Mouse (Mus musculus): ENCODE measurements around the gene Lck. TPM values are rescaled to one million over a fixed set of nuclear protein-coding genes. Genes with fewer than 3 reads are reported as not detected.

Gene Lck
- total RNA-seq, 2 experiments from 2014 or later = 0.34 to 2.0 TPM

- no peak for DNase-seq (ENCODE audit: low spot score in 2 of 2)
Observed at GRCm38 (mm10) chr4:129586943-129587342, 13.5 kb upstream of the Lck start.

- DNase-seq (ENCODE audit: low spot score in 2 of 2) = no peak
Observed at GRCm38 (mm10) chr4:129585773-129586172, 12.3 kb upstream of the Lck start.

- DNase-seq (ENCODE audit: low spot score in 2 of 2) = peak; percentile 73 to 84
Observed at GRCm38 (mm10) chr4:129584884-129585608, 11.6 kb upstream of the Lck start.

GRCm38 (mm10) chr4:129584370-129584769 is 10.9 kb upstream of the Lck start:
- no peak for DNase-seq (ENCODE audit: low spot score in 2 of 2)

GRCm38 (mm10) chr4:129582251-129582650 is 8.8 kb upstream of the Lck start:
- DNase-seq (ENCODE audit: low spot score in 2 of 2) = no peak

GRCm38 (mm10) chr4:129580347-129580746 is 6.9 kb upstream of the Lck start:
- DNase-seq (ENCODE audit: low spot score in 2 of 2) = no peak

GRCm38 (mm10) chr4:129578466-129578865 is 5.0 kb upstream of the Lck start, which contains the start of gene Fam167b:
TSS of gene Fam167b (minus strand) at chr4:129578549.
- DNase-seq (ENCODE audit: low spot score in 2 of 2) = no peak

- no peak for DNase-seq (ENCODE audit: low spot score in 2 of 2)
Observed at GRCm38 (mm10) chr4:129577688-129578087, 4.2 kb upstream of the Lck start.

GRCm38 (mm10) chr4:129576863-129577491 is 3.5 kb upstream of the Lck start:
- DNase-seq (ENCODE audit: low spot score in 2 of 2) = peak in 1 of 2 experiments; percentile 69

GRCm38 (mm10) chr4:129575171-129575844 is 1.9 kb upstream of the Lck start:
- DNase-seq (ENCODE audit: low spot score in 2 of 2) = no peak

- DNase-seq (ENCODE audit: low spot score in 2 of 2) = no peak
Observed at GRCm38 (mm10) chr4:129573093-129573370, 409 bp downstream of the Lck start.

- DNase-seq (ENCODE audit: low spot score in 2 of 2) = no peak
Observed at GRCm38 (mm10) chr4:129572236-129573092, 977 bp downstream of the Lck start.

GRCm38 (mm10) chr4:129571551-129572084 is 1.8 kb downstream of the Lck start:
- DNase-seq (ENCODE audit: low spot score in 2 of 2) = no peak

GRCm38 (mm10) chr4:129570028-129570427 is 3.4 kb downstream of the Lck start:
- no peak for DNase-seq (ENCODE audit: low spot score in 2 of 2)

GRCm38 (mm10) chr4:129568366-129568765 is 5.1 kb downstream of the Lck start:
- no peak for DNase-seq (ENCODE audit: low spot score in 2 of 2)

- no peak for DNase-seq (ENCODE audit: low spot score in 2 of 2)
Observed at GRCm38 (mm10) chr4:129565139-129565538, 8.3 kb downstream of the Lck start.

GRCm38 (mm10) chr4:129563718-129564117 is 9.7 kb downstream of the Lck start:
- DNase-seq (ENCODE audit: low spot score in 2 of 2) = no peak

- no peak for DNase-seq (ENCODE audit: low spot score in 2 of 2)
Observed at GRCm38 (mm10) chr4:129561184-129561583, 12.3 kb downstream of the Lck start.

GRCm38 (mm10) chr4:129558321-129558955 is 15.0 kb downstream of the Lck start:
- no peak for DNase-seq (ENCODE audit: low spot score in 2 of 2)

GRCm38 (mm10) chr4:129557256-129557808 is 16.1 kb downstream of the Lck start:
- DNase-seq (ENCODE audit: low spot score in 2 of 2) = no peak

Data from gastrocnemius, postnatal 4 days (tissue).